In the genomic region with DNA sequence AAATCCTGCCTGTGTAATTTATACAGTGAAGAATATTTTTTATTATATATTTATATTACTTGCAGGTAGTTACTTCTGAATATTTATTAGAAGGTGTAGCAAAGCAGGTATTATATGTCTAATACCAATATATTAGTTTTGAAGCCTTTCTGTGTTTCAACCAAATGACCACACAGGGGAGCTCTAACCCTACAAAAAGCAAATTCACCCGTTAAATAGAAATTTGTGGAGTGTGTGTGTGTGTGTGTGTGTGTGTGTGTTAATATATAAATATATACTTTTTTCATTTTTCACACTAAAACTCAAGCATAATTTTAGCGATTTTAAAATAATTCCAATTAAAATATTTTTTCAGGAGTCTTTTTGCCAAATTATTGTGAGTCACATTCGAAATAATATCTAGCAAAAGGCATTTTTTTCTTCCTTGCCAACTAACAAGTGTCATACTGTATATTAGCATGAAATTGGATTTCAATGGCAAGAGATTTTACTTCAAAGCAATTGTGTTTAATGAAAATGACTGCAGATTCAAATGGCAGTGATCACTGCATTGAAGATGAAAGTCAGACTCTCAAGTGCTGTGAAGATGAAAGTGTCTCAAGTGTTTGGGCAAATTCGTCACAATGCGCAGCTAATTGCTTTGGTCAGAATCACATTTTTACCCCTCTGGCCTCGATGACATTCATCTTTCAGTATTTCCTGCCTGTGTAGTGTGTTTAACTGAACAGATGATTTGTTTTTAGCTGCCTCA, we compare ENCODE assay signal across 11 mouse cellular contexts.
DNase-seq lines count a peak whose midpoint lies in the region; ATAC-seq and TF ChIP-seq lines count a peak whose summit lies in the region.
"Had no signal": no experiment of that assay in that cellular context is flagged by ENCODE, and none has a peak within 500 bp of the region (broad histone marks: within the 10 kb centered on the region; RNA-seq: fewer than 3 reads in every experiment).

No protein-coding gene starts in this region.

- H3K4me2 ChIP-seq in CH12.LX (ENCODE audit: insufficient read depth, low read depth, poor library complexity, severe bottlenecking), result no peak overlapping the region
- H3K4me2 ChIP-seq: embryonic facial prominence, embryonic 15.5 days; limb, embryonic 13.5 days had no signal

- H3K27me3 ChIP-seq in CH12.LX (replicated peaks), result no peaks in the 10 kb centered on the region
- H3K27me3 ChIP-seq: embryonic facial prominence, embryonic 15.5 days; limb, embryonic 13.5 days had no signal

- H3K36me3 ChIP-seq in CH12.LX (replicated peaks in 1 of 2; ENCODE audit: control insufficient read depth in 1 of 2, insufficient read depth in 1 of 2, low read length in 1 of 2), result no peaks in the 10 kb centered on the region
- H3K36me3 ChIP-seq: embryonic facial prominence, embryonic 15.5 days; limb, embryonic 13.5 days had no signal

- TF ChIP-seq RAD21 in CH12.LX (IDR thresholded peaks at IDR 0.05; ENCODE audit: low read depth, low read length), result peak; percentile 35

- 0 out of 2 replicates have a peak, but pooled peaks have one; percentile 39 for ATAC-seq in megakaryocyte progenitor cell, adult 5-6 weeks (replicated peaks; ENCODE audit: poor library complexity)

- in situ Hi-C loops in CH12.LX (cut with MboI; ENCODE audit: low pct_ligation_motif_present, low pct_unique_long_range_greater_than_20kb, low sequenced_read_pairs), result no loop called here

- H3K4me3 ChIP-seq in CH12.LX (replicated peaks in 1 of 3; ENCODE audit: low read depth in 2 of 3, low read length in 2 of 3, poor library complexity in 1 of 3), result no peak overlapping the region
- H3K4me3 ChIP-seq: embryonic facial prominence, embryonic 15.5 days; limb, embryonic 13.5 days had no signal

- TF ChIP-seq EP300 in CH12.LX (IDR thresholded peaks at IDR 0.05; ENCODE audit: low read length), result no peak

- H3K27ac ChIP-seq in CH12.LX (ENCODE audit: insufficient read depth, low read depth), result no peak overlapping the region
- H3K27ac ChIP-seq: embryonic facial prominence, embryonic 15.5 days; limb, embryonic 13.5 days had no signal

- no peak overlapping the region for H3K9ac ChIP-seq in CH12.LX (ENCODE audit: insufficient read depth, low read depth)
- H3K9ac ChIP-seq: embryonic facial prominence, embryonic 15.5 days; limb, embryonic 13.5 days had no signal

- TF ChIP-seq POLR2A in CH12.LX (IDR thresholded peaks at IDR 0.05; ENCODE audit: low read depth, low read length), result no peak

- no peaks in the 10 kb centered on the region for H3K4me1 ChIP-seq in CH12.LX (ENCODE audit: control insufficient read depth in 1 of 2, insufficient read depth in 2 of 2)
- H3K4me1 ChIP-seq: embryonic facial prominence, embryonic 15.5 days; limb, embryonic 13.5 days had no signal

- dilution Hi-C loops in CH12.LX (cut with MboI; ENCODE audit: extremely low pct_ligation_motif_present, extremely low pct_unique_long_range_greater_than_20kb, low sequenced_read_pairs), result no loop called here

- H3K9me3 ChIP-seq in CH12.LX (replicated peaks; ENCODE audit: low read length), result peaks cover 31% of the 10 kb centered on the region
- H3K9me3 ChIP-seq: embryonic facial prominence, embryonic 15.5 days; limb, embryonic 13.5 days had no signal

- no peaks in the 10 kb centered on the region for H3K79me2 ChIP-seq in CH12.LX (replicated peaks; ENCODE audit: control insufficient read depth, extremely low read depth, insufficient read depth, poor library complexity, severe bottlenecking)

- DNase-seq in kidney, postnatal 10 days, result peak; percentile 5
- no peak for DNase-seq in kidney, adult 9 months
- no peak for DNase-seq in CH12.LX (ENCODE audit: extremely low read depth)
- peak; percentile 6 for DNase-seq in R1 (ENCODE audit: low read depth, low spot score)
- DNase-seq in ovary, adult 18-20 months (ENCODE audit: low spot score), result no peak
- DNase-seq in urinary bladder, adult 18-20 months (ENCODE audit: low spot score in 2 of 2), result no peak
- DNase-seq in B cell, adult 2 months, result no peak
- DNase-seq: heart, postnatal 4 days had no signal

- peak in 1 of 2 experiments; percentile 37; a peak in 2 of 4 replicates for TF ChIP-seq CTCF in CH12.LX (conservative IDR thresholded peaks at IDR 0.05 in 1 of 2, IDR thresholded peaks at IDR 0.05 in 1 of 2; ENCODE audit: low read depth in 2 of 2, low read length in 2 of 2)

TF ChIP-seq in CH12.LX, 34 proteins besides CTCF, POLR2A, EP300 and RAD21:
- TF ChIP-seq USF2 (conservative IDR thresholded peaks at IDR 0.05; ENCODE audit: low read depth, low read length), result no peak
- no peak for TF ChIP-seq UBTF (IDR thresholded peaks at IDR 0.05; ENCODE audit: low read depth, low read length)
- no peak for TF ChIP-seq SIN3A (IDR thresholded peaks at IDR 0.05; ENCODE audit: low read length)
- no peak for TF ChIP-seq ETS1 (conservative IDR thresholded peaks at IDR 0.05; ENCODE audit: low read depth, low read length)
- TF ChIP-seq ELF1 (IDR thresholded peaks at IDR 0.05; ENCODE audit: low read depth, low read length), result no peak
- TF ChIP-seq ZKSCAN1 (IDR thresholded peaks at IDR 0.05; ENCODE audit: borderline replicate concordance, low read depth, low read length), result no peak
- no peak for TF ChIP-seq JUND (conservative IDR thresholded peaks at IDR 0.05; ENCODE audit: low read depth, low read length)
- no peak for TF ChIP-seq TBP (conservative IDR thresholded peaks at IDR 0.05; ENCODE audit: low read depth, low read length)
- TF ChIP-seq MAZ (IDR thresholded peaks at IDR 0.05; ENCODE audit: low read depth, low read length), result no peak
- TF ChIP-seq TCF12 (IDR thresholded peaks at IDR 0.05; ENCODE audit: low read depth, low read length), result no peak
- no peak for TF ChIP-seq ZNF384 (IDR thresholded peaks at IDR 0.05; ENCODE audit: low read depth, low read length)
- TF ChIP-seq BHLHE40 (IDR thresholded peaks at IDR 0.05; ENCODE audit: low read depth, low read length), result no peak
- TF ChIP-seq RCOR1 (conservative IDR thresholded peaks at IDR 0.05; ENCODE audit: low read depth, low read length), result no peak
- no peak for TF ChIP-seq MXI1 (IDR thresholded peaks at IDR 0.05; ENCODE audit: low read depth, low read length)
- no peak for TF ChIP-seq MYC (IDR thresholded peaks at IDR 0.05; ENCODE audit: low read depth, low read length)
- no peak for TF ChIP-seq KAT2A (IDR thresholded peaks at IDR 0.05; ENCODE audit: insufficient replicate concordance, low read length)

Comparison
In these comparisons a context has a peak if more than half of its experiments do, and no peak if none do; other contexts are left out.
1. DNase-seq: peak in kidney, postnatal 10 days (single experiment) and R1 (single experiment); none in kidney, adult 9 months (single experiment), CH12.LX (single experiment), ovary, adult 18-20 months (single experiment), urinary bladder, adult 18-20 months (0 of 2) and B cell, adult 2 months (0 of 2).